Mouse (Mus musculus) forebrain, embryonic 15.5 days (tissue): ENCODE data around the gene Ppfia4. TPM values are rescaled to one million over a fixed set of nuclear protein-coding genes. Genes with fewer than 3 reads are reported as not detected.
"Not testable (repeated sequence)": the region's sequence is repeated elsewhere in the genome, so short reads cannot be mapped to it uniquely, and the experiment has no call there.

Experiments used
- ATAC-seq: fragments of 200-750 bp; cut with Nextera tagmentation; replicated peaks from 2 replicates; pipeline ENCODE4 v1.8.0; 2017; ENCODE audit warnings: mild to moderate bottlenecking, moderate TSS enrichment, moderate library complexity
- H3K27ac ChIP-seq: fragments of 300-500 bp; sonication (generic); replicated peaks from 2 replicates; pipeline ENCODE4 v1.5.1; 2015; ENCODE audit warnings: mild to moderate bottlenecking, inconsistent platforms
- H3K27me3 ChIP-seq: fragments of 300-500 bp; sonication (generic); 2 replicates; pipeline ENCODE4 v1.6.1; 2015; ENCODE audit warnings: inconsistent platforms
- H3K36me3 ChIP-seq: fragments of 300-500 bp; sonication (generic); 2 replicates; pipeline ENCODE4 v1.6.1; 2015; ENCODE audit warnings: mild to moderate bottlenecking, inconsistent platforms
- H3K4me1 ChIP-seq: fragments of 300-500 bp; sonication (generic); 2 replicates; pipeline ENCODE4 v1.6.1; 2015; ENCODE audit warnings: inconsistent platforms
- H3K4me2 ChIP-seq: fragments of 300-500 bp; sonication (generic); replicated peaks from 2 replicates; pipeline ENCODE4 v1.6.1; 2015; ENCODE audit warnings: mild to moderate bottlenecking, inconsistent platforms
- H3K4me3 ChIP-seq: fragments of 300-500 bp; sonication (generic); 2 replicates; pipeline ENCODE4 v1.5.1; 2015; ENCODE audit warnings: mild to moderate bottlenecking, inconsistent platforms
- H3K9ac ChIP-seq: fragments of 300-500 bp; sonication (generic); replicated peaks from 2 replicates; pipeline ENCODE4 v1.6.1; 2015; ENCODE audit warnings: mild to moderate bottlenecking, inconsistent platforms
- H3K9me3 ChIP-seq: fragments of 300-500 bp; sonication (generic); 2 replicates; pipeline ENCODE4 v1.6.1; 2016; ENCODE audit warnings: inconsistent platforms
- whole genome bisulfite sequencing: fragments of 180-500 bp; shearing (Covaris S2); methylation state at CpG from one replicate; pipeline ENCODE4 v1.1.7; 2015; ENCODE audit warnings: mixed read lengths; 5-methylcytosine and 5-hydroxymethylcytosine counted together
- polyA plus RNA-seq: library from polyadenylated mRNA; unstranded; fragments of >200 nt; fragmentation: Nextera tagmentation; extraction: Ambion mirVana; gene quantifications from 2 replicates; pipeline ENCODE4 v1.2.1, GENCODE M21; 2015

The Ppfia4 gene
- polyA plus RNA-seq, 1 experiment from 2014 or later = 11.3 TPM

GRCm38 (mm10) chr1:134275616-134276464 is 56.9 kb downstream of the Ppfia4 start:
- Histone ChIP-seq H3K4me2 (no peak overlapping the region), H3K27me3 (no peaks in the 10 kb centered on the region), H3K4me1 (peaks cover 32% of the 10 kb centered on the region), H3K9ac (no peak overlapping the region), H3K4me3 (no peak overlapping the region), H3K27ac (peak overlapping the region; percentile 44), H3K9me3 (no peaks in the 10 kb centered on the region), H3K36me3 (no peaks in the 10 kb centered on the region)
- ATAC-seq = peak; percentile 41; the same call in 1 of the 2 replicates
- 63% methylated on average over 13 of the region's 13 CpGs for WGBS

GRCm38 (mm10) chr1:134274483-134274920 is 58.2 kb downstream of the Ppfia4 start:
- H3K27ac ChIP-seq = peak overlapping the region; percentile 83
- H3K36me3 ChIP-seq = no peaks in the 10 kb centered on the region
- no peaks in the 10 kb centered on the region for H3K27me3 ChIP-seq
- no peak overlapping the region for H3K9ac ChIP-seq
- H3K9me3 ChIP-seq = no peaks in the 10 kb centered on the region
- H3K4me2 ChIP-seq = no peak overlapping the region
- peaks cover 32% of the 10 kb centered on the region for H3K4me1 ChIP-seq
- H3K4me3 ChIP-seq = no peak overlapping the region
- 66% methylated on average over 7 of the region's 7 CpGs for WGBS
- peak; percentile 51; the same call in 1 of the 2 replicates for ATAC-seq

- Histone ChIP-seq H3K4me1 (peaks cover 32% of the 10 kb centered on the region), H3K27me3 (no peaks in the 10 kb centered on the region), H3K4me2 (no peak overlapping the region), H3K36me3 (no peaks in the 10 kb centered on the region), H3K9ac (no peak overlapping the region), H3K27ac (peak overlapping the region; percentile 83), H3K9me3 (no peaks in the 10 kb centered on the region), H3K4me3 (no peak overlapping the region)
- ATAC-seq = peak; percentile 79
- WGBS = 28% methylated on average over 9 of the region's 9 CpGs
These were observed 59.0 kb downstream of the Ppfia4 start for GRCm38 (mm10) chr1:134273493-134274395.

GRCm38 (mm10) chr1:134272754-134273250 is 59.9 kb downstream of the Ppfia4 start:
- H3K9me3 ChIP-seq = no peaks in the 10 kb centered on the region
- no peak overlapping the region for H3K4me2 ChIP-seq
- peaks cover 32% of the 10 kb centered on the region for H3K4me1 ChIP-seq
- no peaks in the 10 kb centered on the region for H3K36me3 ChIP-seq
- no peak overlapping the region for H3K4me3 ChIP-seq
- 39% methylated on average over 5 of the region's 5 CpGs for WGBS
- no peak overlapping the region for H3K9ac ChIP-seq
- peak overlapping the region; percentile 83 for H3K27ac ChIP-seq
- no peaks in the 10 kb centered on the region for H3K27me3 ChIP-seq
- no peak for ATAC-seq

- WGBS = 73% methylated on average over 7 of the region's 7 CpGs
- H3K4me1 ChIP-seq = peaks cover 30% of the 10 kb centered on the region
- no peaks in the 10 kb centered on the region for H3K36me3 ChIP-seq
- no peak overlapping the region for H3K4me2 ChIP-seq
- H3K9me3 ChIP-seq = no peaks in the 10 kb centered on the region
- H3K27me3 ChIP-seq = no peaks in the 10 kb centered on the region
- H3K27ac ChIP-seq = no peak overlapping the region
- no peak for ATAC-seq
- H3K9ac ChIP-seq = no peak overlapping the region
- no peak overlapping the region for H3K4me3 ChIP-seq
These were observed 62.7 kb downstream of the Ppfia4 start for GRCm38 (mm10) chr1:134270026-134270425.

GRCm38 (mm10) chr1:134265797-134266196 is 66.9 kb downstream of the Ppfia4 start:
- Histone ChIP-seq H3K9me3 (peaks cover 3% of the 10 kb centered on the region; the same call in 1 of the 2 replicates), H3K4me3 (no peak overlapping the region), H3K9ac (no peak overlapping the region), H3K27ac (no peak overlapping the region), H3K27me3 (no peaks in the 10 kb centered on the region), H3K4me2 (no peak overlapping the region), H3K36me3 (no peaks in the 10 kb centered on the region), H3K4me1 (peaks cover 7% of the 10 kb centered on the region; the same call in 1 of the 2 replicates)
- no peak for ATAC-seq
- 18% methylated on average over 2 of the region's 2 CpGs for WGBS

GRCm38 (mm10) chr1:134264341-134264740 is 68.4 kb downstream of the Ppfia4 start:
- no peak for ATAC-seq
- Histone ChIP-seq H3K27me3 (no peaks in the 10 kb centered on the region), H3K9me3 (peaks cover 3% of the 10 kb centered on the region; the same call in 1 of the 2 replicates), H3K36me3 (no peaks in the 10 kb centered on the region), H3K9ac (no peak overlapping the region), H3K4me3 (no peak overlapping the region), H3K4me2 (no peak overlapping the region), H3K4me1 (peaks cover 7% of the 10 kb centered on the region; the same call in 1 of the 2 replicates), H3K27ac (no peak overlapping the region)
- WGBS = 89% methylated on average over 6 of the region's 6 CpGs

GRCm38 (mm10) chr1:134249681-134250080 is 83.0 kb downstream of the Ppfia4 start:
- not testable (repeated sequence) for H3K4me3 ChIP-seq, H3K4me1 ChIP-seq, H3K36me3 ChIP-seq, ATAC-seq, H3K4me2 ChIP-seq, H3K9me3 ChIP-seq, H3K27ac ChIP-seq, H3K9ac ChIP-seq, H3K27me3 ChIP-seq
- WGBS = 29% methylated on average over 1 of the region's 1 CpGs

Other genes starting within 250 kb of the Ppfia4 start
- 0.17 and 0.24 TPM in 2 replicates for gene Chit1, start 221.7 kb downstream of the Ppfia4 start, polyA plus RNA-seq
- 3.2 and 3.7 TPM in 2 replicates for gene Chil1, start 150.8 kb downstream of the Ppfia4 start, polyA plus RNA-seq
- gene Mybph, start 139.5 kb downstream of the Ppfia4 start, polyA plus RNA-seq = not detected in 2 replicates
- gene Adora1, start 97.5 kb downstream of the Ppfia4 start, polyA plus RNA-seq = 14.0 and 15.7 TPM in 2 replicates
- 0.22 TPM in 1 of 2 replicates, not detected in the other for gene Myog, start 42.9 kb downstream of the Ppfia4 start, polyA plus RNA-seq
- 139 and 150 TPM in 2 replicates for gene Tmem183a, start 29.1 kb upstream of the Ppfia4 start, polyA plus RNA-seq
- not detected in 2 replicates for gene 4933406M09Rik, start 53.0 kb upstream of the Ppfia4 start, polyA plus RNA-seq
- gene Cyb5r1, start 72.6 kb upstream of the Ppfia4 start, polyA plus RNA-seq = 19.4 and 21.7 TPM in 2 replicates
- 62.6 and 63.4 TPM in 2 replicates for gene Adipor1, start 82.5 kb upstream of the Ppfia4 start, polyA plus RNA-seq
- gene Klhl12, start 122.6 kb upstream of the Ppfia4 start, polyA plus RNA-seq = 39.7 and 40.1 TPM in 2 replicates
- gene Rabif, start 161.7 kb upstream of the Ppfia4 start, polyA plus RNA-seq = 55.3 and 55.9 TPM in 2 replicates
- gene Mgat4e, start 216.8 kb upstream of the Ppfia4 start, polyA plus RNA-seq = not detected in 2 replicates
- gene Kdm5b, start 227.2 kb upstream of the Ppfia4 start, polyA plus RNA-seq = 104 and 107 TPM in 2 replicates